ENCODE assay signal across 17 mouse cellular contexts in the genomic region with DNA sequence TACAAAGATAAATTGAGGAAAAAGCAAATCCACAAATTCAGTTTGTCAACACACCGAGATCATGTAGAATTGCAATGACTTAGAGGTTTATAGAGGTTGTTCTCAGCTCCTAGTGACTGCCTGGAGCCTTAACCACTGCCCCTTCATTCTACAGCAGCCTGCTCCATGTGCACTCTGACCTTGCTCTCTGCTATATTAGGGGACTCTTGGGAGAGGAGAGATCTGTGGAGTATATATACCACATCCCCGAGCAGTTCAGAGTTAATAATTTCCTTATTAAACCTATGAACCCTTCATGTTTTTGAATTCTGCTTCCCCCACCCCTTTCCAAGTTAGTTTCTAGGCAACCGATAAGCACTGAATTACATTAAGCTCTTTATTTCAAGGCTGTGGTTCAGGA.
"Had no signal": no experiment of that assay in that cellular context is flagged by ENCODE, and none has a peak within 500 bp of the region (broad histone marks: within the 10 kb centered on the region; RNA-seq: fewer than 3 reads in every experiment).

No protein-coding gene starts in this region.

- H3K4me3 ChIP-seq: limb, embryonic 15.5 days; liver, embryonic 12.5 days; midbrain, embryonic 12.5 days; neural tube, embryonic 13.5 days; stomach, embryonic 15.5 days had no signal

- H3K9me3 ChIP-seq: limb, embryonic 15.5 days; liver, embryonic 12.5 days; midbrain, embryonic 12.5 days; neural tube, embryonic 13.5 days; stomach, embryonic 15.5 days had no signal

- H3K4me1 ChIP-seq: limb, embryonic 15.5 days; liver, embryonic 12.5 days; midbrain, embryonic 12.5 days; neural tube, embryonic 13.5 days; stomach, embryonic 15.5 days had no signal

- H3K36me3 ChIP-seq: limb, embryonic 15.5 days; liver, embryonic 12.5 days; midbrain, embryonic 12.5 days; neural tube, embryonic 13.5 days; stomach, embryonic 15.5 days had no signal

- H3K9ac ChIP-seq: limb, embryonic 15.5 days; liver, embryonic 12.5 days; lung, embryonic 14.5 days; midbrain, embryonic 12.5 days; neural tube, embryonic 13.5 days; stomach, embryonic 15.5 days had no signal

- H3K27ac ChIP-seq: kidney, postnatal 0 days; limb, embryonic 15.5 days; liver, embryonic 12.5 days; midbrain, embryonic 12.5 days; neural tube, embryonic 13.5 days; stomach, embryonic 15.5 days had no signal

- H3K27me3 ChIP-seq: limb, embryonic 15.5 days; liver, embryonic 12.5 days; midbrain, embryonic 12.5 days; neural tube, embryonic 13.5 days; stomach, embryonic 15.5 days had no signal

- DNase-seq: kidney, adult 8-10 months; kidney, postnatal 36 days; layer of hippocampus, adult 9-11 months; layer of hippocampus, postnatal 36 days; lung, embryonic 14.5 days; lung, postnatal 10 days; lung, postnatal 4 days; right cerebral cortex, postnatal 4 days; spleen, adult 18-20 months; thymus, adult 2 months; thymus, postnatal 25 days had no signal

- ATAC-seq: liver, embryonic 12.5 days had no signal

- H3K4me2 ChIP-seq: limb, embryonic 15.5 days; liver, embryonic 12.5 days; lung, embryonic 14.5 days; midbrain, embryonic 12.5 days; neural tube, embryonic 13.5 days; stomach, embryonic 15.5 days had no signal
